Mouse (Mus musculus) megakaryocyte, embryonic 14.5 days (primary cell): ENCODE results near the gene Tacc2.

Experiments
- FLI1 ChIP-seq: IDR thresholded peaks from 2 replicates; pipeline ENCODE4 v1.6.1; 2012; ENCODE audit warnings: low read length, inconsistent platforms, mixed read lengths
- GATA1 ChIP-seq: IDR thresholded peaks from 3 replicates; pipeline ENCODE4 v1.6.1; 2012; ENCODE audit warnings: mixed read lengths, low read length, inconsistent platforms, borderline replicate concordance

GRCm38 (mm10) chr7:130656965-130657364 is 79.7 kb downstream of the Tacc2 start:
- TF ChIP-seq FLI1 (no peak), GATA1 (no peak)
